Mouse (Mus musculus) ES-E14 (cell line): ENCODE data around the gene Thoc6. TPM values are rescaled to one million over a fixed set of nuclear protein-coding genes. Genes with fewer than 3 reads are reported as not detected.
A peak's percentile ranks its signal among the peaks of the same experiment; 100 is the strongest.

Source experiments
- DNase-seq: peaks from one replicate; pipeline ENCODE4 v3.0.0-alpha.2; 2013; ENCODE audit warnings: low read depth, low spot score
- H3K27ac ChIP-seq: 2 replicates; pipeline ENCODE4 v1.5.1; 2012; ENCODE audit warnings: low read depth, mild to moderate bottlenecking, low read length, moderate library complexity, mixed read lengths; ENCODE audit not compliant: poor library complexity, insufficient read depth, severe bottlenecking
- H3K36me3 ChIP-seq: 2 replicates; pipeline ENCODE4 v1.6.1; 2012; ENCODE audit warnings: mild to moderate bottlenecking, low read length, moderate library complexity, mixed read lengths; ENCODE audit not compliant: control insufficient read depth, poor library complexity, insufficient read depth, severe bottlenecking
- H3K4me1 ChIP-seq, 2 experiments: fragments of 150-350 bp in 1 of 2; sonication (generic) in 1 of 2; 2 replicates each; pipeline ENCODE4 v1.6.1; 2012; ENCODE audit warnings: low read length in 2 of 2, mild to moderate bottlenecking in 1 of 2, mixed read lengths in 1 of 2; ENCODE audit not compliant: control insufficient read depth in 2 of 2, insufficient read depth in 2 of 2, poor library complexity in 1 of 2
- H3K4me3 ChIP-seq, 2 experiments: fragments of 150-350 bp in 1 of 2; sonication (generic) in 1 of 2; 2 replicates each; pipeline ENCODE4 v1.5.1; 2012; ENCODE audit warnings: low read length in 2 of 2, low read depth in 1 of 2, mild to moderate bottlenecking in 1 of 2, mixed read lengths in 1 of 2; ENCODE audit not compliant: insufficient read depth in 1 of 2, poor library complexity in 1 of 2, severe bottlenecking in 1 of 2
- H3K9ac ChIP-seq: 2 replicates; pipeline ENCODE4 v1.6.1; 2012; ENCODE audit warnings: low read depth, mild to moderate bottlenecking, low read length, mixed read lengths; ENCODE audit not compliant: poor library complexity, insufficient read depth, severe bottlenecking
- H3K9me3 ChIP-seq: fragments of 150-350 bp; sonication (generic); 2 replicates; pipeline ENCODE4 v1.6.1; 2012; ENCODE audit warnings: low read depth, mild to moderate bottlenecking, low read length; ENCODE audit not compliant: control insufficient read depth, insufficient read depth
- CHD2 ChIP-seq: IDR thresholded peaks from 2 replicates; pipeline ENCODE4 v1.6.1; 2014; ENCODE audit warnings: mild to moderate bottlenecking, low read depth, low read length, inconsistent platforms
- HCFC1 ChIP-seq: IDR thresholded peaks from 2 replicates; pipeline ENCODE4 v1.6.1; 2012; ENCODE audit warnings: low read length, inconsistent platforms, borderline replicate concordance; ENCODE audit not compliant: insufficient read depth
- MAFK ChIP-seq: IDR thresholded peaks from 2 replicates; pipeline ENCODE4 v1.6.1; 2014; ENCODE audit warnings: mild to moderate bottlenecking, low read depth, low read length, inconsistent platforms; ENCODE audit not compliant: insufficient read depth
- ZC3H11A ChIP-seq: IDR thresholded peaks from 2 replicates; pipeline ENCODE4 v1.6.1; 2012; ENCODE audit warnings: low read depth, mild to moderate bottlenecking, inconsistent platforms, low read length, borderline replicate concordance
- ZNF384 ChIP-seq: IDR thresholded peaks from 2 replicates; pipeline ENCODE4 v1.6.1; 2012; ENCODE audit warnings: low read depth, low read length, inconsistent platforms
- in situ Hi-C, 2 experiments: fragments of 600-800 bp; cut with MboI; formaldehyde crosslinking; loops; one replicate each; pipeline ENCODE4 v1.15.1; 2025; ENCODE audit warnings: low sequenced_read_pairs in 2 of 2, inconsistent platforms in 1 of 2; ENCODE audit not compliant: unreplicated experiment in 2 of 2
- total RNA-seq: library from RNA; depleted of rRNA; stranded (reverse); fragments of 300-350 nt; gene quantifications from 2 replicates; pipeline ENCODE4 v1.2.3, GENCODE M21; 2012

Thoc6 gene
- total RNA-seq, 1 experiment = 53.7 TPM

- H3K36me3 ChIP-seq = no peaks in the 10 kb centered on the region
- no peak overlapping the region for H3K9ac ChIP-seq
- no peak for DNase-seq
- H3K9me3 ChIP-seq = no peaks in the 10 kb centered on the region
- in situ Hi-C loops = no loop called here
- no peak overlapping the region for H3K4me3 ChIP-seq
- H3K27ac ChIP-seq = no peak overlapping the region
- no peak for TF ChIP-seq CHD2
- TF ChIP-seq ZNF384 = no peak
- no peak for TF ChIP-seq ZC3H11A
- TF ChIP-seq HCFC1 = no peak
- TF ChIP-seq MAFK = no peak
- no peaks in the 10 kb centered on the region for H3K4me1 ChIP-seq
Observed at GRCm38 (mm10) chr17:23717003-23717402, 43.3 kb upstream of the Thoc6 start.

- TF ChIP-seq CHD2 (no peak), ZNF384 (no peak), MAFK (no peak), HCFC1 (0 out of 2 replicates have a peak, but pooled peaks have one; percentile 52), ZC3H11A (peak; percentile 65; the same call in 1 of the 2 replicates)
- Histone ChIP-seq H3K4me1 (peaks cover 0 to 12% of the 10 kb centered on the region in 2 experiments; a peak in 1 of 4 replicates), H3K27ac (no peak overlapping the region), H3K36me3 (no peaks in the 10 kb centered on the region), H3K9me3 (no peaks in the 10 kb centered on the region), H3K4me3 (no peak overlapping the region), H3K9ac (no peak overlapping the region)
- DNase-seq = no peak
- in situ Hi-C loops = no loop called here
Observed at GRCm38 (mm10) chr17:23706212-23706611, 32.5 kb upstream of the Thoc6 start.

- in situ Hi-C loops = no loop called here
- 0 out of 2 replicates have a peak overlapping the region, but pooled peaks have one; percentile 2 for H3K9ac ChIP-seq
- no peaks in the 10 kb centered on the region for H3K36me3 ChIP-seq
- TF ChIP-seq ZC3H11A = no peak
- no peak for TF ChIP-seq CHD2
- no peak for TF ChIP-seq HCFC1
- no peak for TF ChIP-seq MAFK
- no peak for TF ChIP-seq ZNF384
- H3K4me1 ChIP-seq = peaks cover 0 to 12% of the 10 kb centered on the region in 2 experiments; a peak in 1 of 4 replicates
- H3K27ac ChIP-seq = no peak overlapping the region
- no peak for DNase-seq
- H3K9me3 ChIP-seq = no peaks in the 10 kb centered on the region
- H3K4me3 ChIP-seq = no peak overlapping the region
Observed at GRCm38 (mm10) chr17:23705525-23706104, 31.9 kb upstream of the Thoc6 start.

- in situ Hi-C loops = no loop called here
- no peak for DNase-seq
- no peaks in the 10 kb centered on the region for H3K9me3 ChIP-seq
- H3K4me1 ChIP-seq = peaks cover 0 to 12% of the 10 kb centered on the region in 2 experiments; a peak in 1 of 4 replicates
- no peak overlapping the region for H3K27ac ChIP-seq
- TF ChIP-seq MAFK = no peak
- no peak for TF ChIP-seq HCFC1
- no peak for TF ChIP-seq CHD2
- TF ChIP-seq ZC3H11A = no peak
- no peak for TF ChIP-seq ZNF384
- H3K4me3 ChIP-seq = no peak overlapping the region
- 0 out of 2 replicates have a peak overlapping the region, but pooled peaks have one; percentile 2 for H3K9ac ChIP-seq
- H3K36me3 ChIP-seq = no peaks in the 10 kb centered on the region
Observed at GRCm38 (mm10) chr17:23704741-23705140, 31.1 kb upstream of the Thoc6 start.
